Mouse (Mus musculus): ENCODE results near the gene Sars. TPM values are rescaled to one million over a fixed set of nuclear protein-coding genes. Genes with fewer than 3 reads are reported as not detected.
A peak's percentile ranks its signal among the peaks of the same experiment; 100 is the strongest.

Sars gene
- total and polyA plus RNA-seq, 3 experiments = 24.1 to 83.4 (median 69.4) TPM

- Histone ChIP-seq H3K4me1 (ENCODE audit: control insufficient read depth, insufficient read depth, low read length) (no peaks in the 10 kb centered on the region), H3K9ac (ENCODE audit: low read depth, low read length) (no peak overlapping the region), H3K4me3 (no peak overlapping the region), H3K79me2 (replicated peaks; ENCODE audit: control insufficient read depth, insufficient read depth, low read length) (no peaks in the 10 kb centered on the region), H3K27ac (no peak overlapping the region), H3K27me3 (ENCODE audit: control insufficient read depth, insufficient read depth, low read length) (no peaks in the 10 kb centered on the region), H3K36me3 (ENCODE audit: control insufficient read depth, insufficient read depth, low read length) (no peaks in the 10 kb centered on the region)
- no peak for DNase-seq
- no peak for TF ChIP-seq POLR2A (IDR thresholded peaks at IDR 0.05; ENCODE audit: insufficient read depth, low read depth, low read length)
- TF ChIP-seq CTCF (IDR thresholded peaks at IDR 0.05) = no peak
- TF ChIP-seq EP300 (IDR thresholded peaks at IDR 0.05; ENCODE audit: insufficient read depth, low read depth, low read length) = no peak
- intact Hi-C loops (cut with DNase I) = no loop called here
- WGBS = 90% methylated on average over 24 of the region's 24 CpGs
These were observed 38.6 kb downstream of the Sars start for GRCm38 (mm10) chr3:108406306-108406885.

- no peaks in the 10 kb centered on the region for H3K79me2 ChIP-seq (replicated peaks; ENCODE audit: control insufficient read depth, insufficient read depth, low read length)
- no peaks in the 10 kb centered on the region for H3K27me3 ChIP-seq (ENCODE audit: control insufficient read depth, insufficient read depth, low read length)
- intact Hi-C loops (cut with DNase I) = no loop called here
- H3K4me1 ChIP-seq (ENCODE audit: control insufficient read depth, insufficient read depth, low read length) = no peaks in the 10 kb centered on the region
- H3K9ac ChIP-seq (ENCODE audit: low read depth, low read length) = no peak overlapping the region
- no peak for DNase-seq
- H3K27ac ChIP-seq = no peak overlapping the region
- H3K36me3 ChIP-seq (ENCODE audit: control insufficient read depth, insufficient read depth, low read length) = no peaks in the 10 kb centered on the region
- no peak for TF ChIP-seq EP300 (IDR thresholded peaks at IDR 0.05; ENCODE audit: insufficient read depth, low read depth, low read length)
- no peak for TF ChIP-seq CTCF (IDR thresholded peaks at IDR 0.05)
- no peak for TF ChIP-seq POLR2A (IDR thresholded peaks at IDR 0.05; ENCODE audit: insufficient read depth, low read depth, low read length)
- no peak overlapping the region for H3K4me3 ChIP-seq
- WGBS = 59% methylated on average over 14 of the region's 14 CpGs
These were observed 39.3 kb downstream of the Sars start for GRCm38 (mm10) chr3:108405536-108406305.

GRCm38 (mm10) chr3:108402528-108402920, 42.5 kb downstream of the Sars start:
- TF ChIP-seq EP300 (IDR thresholded peaks at IDR 0.05; ENCODE audit: insufficient read depth, low read depth, low read length) (no peak), POLR2A (IDR thresholded peaks at IDR 0.05; ENCODE audit: insufficient read depth, low read depth, low read length) (no peak), CTCF (IDR thresholded peaks at IDR 0.05) (no peak)
- DNase-seq = no peak
- intact Hi-C loops (cut with DNase I) = loop anchor here (5.0 kb wide), 1 partner anchor 370 kb away; no protein-coding TSS in a partner anchor
- no peak overlapping the region for H3K4me3 ChIP-seq
- no peaks in the 10 kb centered on the region for H3K36me3 ChIP-seq (ENCODE audit: control insufficient read depth, insufficient read depth, low read length)
- 88% methylated on average over 15 of the region's 15 CpGs for WGBS
- H3K4me1 ChIP-seq (ENCODE audit: control insufficient read depth, insufficient read depth, low read length) = no peaks in the 10 kb centered on the region
- no peaks in the 10 kb centered on the region for H3K27me3 ChIP-seq (ENCODE audit: control insufficient read depth, insufficient read depth, low read length)
- H3K79me2 ChIP-seq (replicated peaks; ENCODE audit: control insufficient read depth, insufficient read depth, low read length) = no peaks in the 10 kb centered on the region
- H3K9ac ChIP-seq (ENCODE audit: low read depth, low read length) = no peak overlapping the region
- H3K27ac ChIP-seq = no peak overlapping the region

- TF ChIP-seq POLR2A (IDR thresholded peaks at IDR 0.05; ENCODE audit: insufficient read depth, low read depth, low read length) (no peak), CTCF (IDR thresholded peaks at IDR 0.05) (peak; percentile 91), EP300 (IDR thresholded peaks at IDR 0.05; ENCODE audit: insufficient read depth, low read depth, low read length) (peak; percentile 79; the same call in 1 of the 2 replicates)
- H3K4me1 ChIP-seq (ENCODE audit: control insufficient read depth, insufficient read depth, low read length) = no peaks in the 10 kb centered on the region
- peak; percentile 83 to 88 for DNase-seq
- no peak overlapping the region for H3K27ac ChIP-seq
- H3K79me2 ChIP-seq (replicated peaks; ENCODE audit: control insufficient read depth, insufficient read depth, low read length) = no peaks in the 10 kb centered on the region
- intact Hi-C loops (cut with DNase I) = loop anchor here (2.0 to 5.0 kb wide), 2 partner anchors 161 to 370 kb away; partner anchors contain the start of gene Tmem167b
- no peaks in the 10 kb centered on the region for H3K27me3 ChIP-seq (ENCODE audit: control insufficient read depth, insufficient read depth, low read length)
- H3K4me3 ChIP-seq = no peak overlapping the region
- H3K9ac ChIP-seq (ENCODE audit: low read depth, low read length) = no peak overlapping the region
- no peaks in the 10 kb centered on the region for H3K36me3 ChIP-seq (ENCODE audit: control insufficient read depth, insufficient read depth, low read length)
- WGBS = 37% methylated on average over 22 of the region's 22 CpGs
These were observed 43.1 kb downstream of the Sars start for GRCm38 (mm10) chr3:108401692-108402527.

GRCm38 (mm10) chr3:108400442-108400841, 44.6 kb downstream of the Sars start:
- H3K27me3 ChIP-seq (ENCODE audit: control insufficient read depth, insufficient read depth, low read length) = no peaks in the 10 kb centered on the region
- no peak overlapping the region for H3K9ac ChIP-seq (ENCODE audit: low read depth, low read length)
- 79% methylated on average over 5 of the region's 5 CpGs for WGBS
- no peaks in the 10 kb centered on the region for H3K4me1 ChIP-seq (ENCODE audit: control insufficient read depth, insufficient read depth, low read length)
- TF ChIP-seq POLR2A (IDR thresholded peaks at IDR 0.05; ENCODE audit: insufficient read depth, low read depth, low read length) (no peak), CTCF (IDR thresholded peaks at IDR 0.05) (no peak), EP300 (IDR thresholded peaks at IDR 0.05; ENCODE audit: insufficient read depth, low read depth, low read length) (no peak)
- DNase-seq = no peak
- no peak overlapping the region for H3K4me3 ChIP-seq
- intact Hi-C loops (cut with DNase I) = loop anchor here (2.0 to 5.0 kb wide), 2 partner anchors 162 to 372 kb away; partner anchors contain the start of gene Tmem167b
- no peaks in the 10 kb centered on the region for H3K36me3 ChIP-seq (ENCODE audit: control insufficient read depth, insufficient read depth, low read length)
- no peaks in the 10 kb centered on the region for H3K79me2 ChIP-seq (replicated peaks; ENCODE audit: control insufficient read depth, insufficient read depth, low read length)
- H3K27ac ChIP-seq = no peak overlapping the region
